Mouse (Mus musculus): Measurements from ENCODE around the gene Map4k1.

GRCm38 (mm10) chr7:29000651-29001605, 19.1 kb downstream of the Map4k1 start:
- TF ChIP-seq CTCF (IDR thresholded peaks at IDR 0.05; ENCODE audit: low read depth) (no peak), EP300 (IDR thresholded peaks at IDR 0.05; ENCODE audit: low read depth) (no peak)

Data from heart, postnatal 0 days (tissue).